Mouse (Mus musculus) embryonic facial prominence, embryonic 11.5 days (tissue): ENCODE data around the gene Arid2. TPM values are rescaled to one million over a fixed set of nuclear protein-coding genes. Genes with fewer than 3 reads are reported as not detected.

ENCODE experiments used
- ATAC-seq: fragments of 200-750 bp; cut with Nextera tagmentation; replicated peaks from 2 replicates; pipeline ENCODE4 v1.8.0; 2017; ENCODE audit warnings: low read depth; ENCODE audit not compliant: insufficient number of reproducible peaks, low FRiP score, low TSS enrichment
- DNase-seq: peaks from one replicate; pipeline ENCODE4 v3.0.0-alpha.2; 2015; ENCODE audit warnings: low spot score
- H3K27ac ChIP-seq: fragments of 300-500 bp; sonication (generic); replicated peaks from 2 replicates; pipeline ENCODE4 v1.5.1; 2014; ENCODE audit warnings: mild to moderate bottlenecking, low read depth, low read length, control low read depth
- H3K27me3 ChIP-seq: fragments of 300-500 bp; sonication (generic); 2 replicates; pipeline ENCODE4 v1.6.1; 2014; ENCODE audit warnings: mild to moderate bottlenecking, low read length, moderate library complexity, mixed read lengths; ENCODE audit not compliant: control insufficient read depth, insufficient read depth
- H3K36me3 ChIP-seq: fragments of 300-500 bp; sonication (generic); replicated peaks from 2 replicates; pipeline ENCODE4 v1.6.1; 2014; ENCODE audit warnings: low read depth, mild to moderate bottlenecking, low read length, moderate library complexity, mixed read lengths; ENCODE audit not compliant: control insufficient read depth, insufficient read depth
- H3K4me1 ChIP-seq: fragments of 300-500 bp; sonication (generic); 2 replicates; pipeline ENCODE4 v1.6.1; 2014; ENCODE audit warnings: low read length, mixed read lengths; ENCODE audit not compliant: control insufficient read depth, insufficient read depth
- H3K4me2 ChIP-seq: fragments of 300-500 bp; sonication (generic); 2 replicates; pipeline ENCODE4 v1.6.1; 2014; ENCODE audit warnings: low read depth, mild to moderate bottlenecking, control low read depth, low read length, moderate library complexity
- H3K4me3 ChIP-seq: fragments of 300-500 bp; sonication (generic); 2 replicates; pipeline ENCODE4 v1.5.1; 2014; ENCODE audit warnings: low read depth, low read length, control low read depth
- H3K9ac ChIP-seq: fragments of 300-500 bp; sonication (generic); replicated peaks from 2 replicates; pipeline ENCODE4 v1.6.1; 2014; ENCODE audit warnings: mild to moderate bottlenecking, control low read depth, low read length
- H3K9me3 ChIP-seq: fragments of 300-500 bp; sonication (generic); replicated peaks from 2 replicates; pipeline ENCODE4 v1.6.1; 2016; ENCODE audit warnings: mild to moderate bottlenecking, low read length, inconsistent platforms, mixed read lengths; ENCODE audit not compliant: control insufficient read depth
- WGBS: fragments of 180-500 bp; shearing (Covaris S2); extraction: QIAGEN DNeasy Blood & Tissue Kit; methylation state at CpG from one replicate; pipeline ENCODE4 v1.1.7; 2014; 5-methylcytosine and 5-hydroxymethylcytosine counted together
- polyA plus RNA-seq: library from polyadenylated mRNA; unstranded; fragments of >200 nt; fragmentation: Nextera tagmentation; extraction: Ambion mirVana; gene quantifications from 2 replicates; pipeline ENCODE4 v1.2.1, GENCODE M21; 2014

The Arid2 gene
- polyA plus RNA-seq, 1 experiment from 2014 or later: 39.3 TPM

- no peaks in the 10 kb centered on the region for H3K4me1 ChIP-seq
- ATAC-seq (no peak), DNase-seq (no peak)
- H3K36me3 ChIP-seq: no peaks in the 10 kb centered on the region; the same call in 1 of the 2 replicates
- no peak overlapping the region for H3K4me3 ChIP-seq
- no peaks in the 10 kb centered on the region for H3K9me3 ChIP-seq
- H3K27me3 ChIP-seq: no peaks in the 10 kb centered on the region
- no peak overlapping the region for H3K27ac ChIP-seq
- no peak overlapping the region for H3K4me2 ChIP-seq
- H3K9ac ChIP-seq: no peak overlapping the region
- 92% methylated on average over 11 of the region's 11 CpGs for WGBS
Measured at GRCm38 (mm10) chr15:96382223-96382622, 94.9 kb downstream of the Arid2 start.

DNA sequence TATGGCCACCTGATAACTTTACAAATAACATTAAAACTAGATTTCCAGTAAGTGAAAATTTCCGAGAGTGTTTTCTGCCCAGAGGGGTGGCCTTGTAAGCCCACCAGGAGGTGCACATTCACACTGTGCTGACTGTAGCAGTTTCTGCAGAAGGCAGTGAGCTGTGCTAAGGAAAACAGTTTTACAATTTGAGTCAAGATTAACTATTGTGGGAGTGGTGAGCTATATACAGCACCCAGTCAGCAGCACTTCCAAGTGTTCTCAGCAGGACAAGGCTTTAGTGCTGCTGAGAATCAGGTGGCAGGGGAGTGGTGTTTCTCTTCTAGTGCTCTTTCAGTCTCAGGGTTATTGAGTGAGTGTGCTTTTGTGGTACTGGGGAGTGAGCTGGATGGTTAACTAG lies 101.2 kb downstream of the Arid2 start:
- WGBS: 77% methylated on average over 1 of the region's 1 CpGs
- no peak overlapping the region for H3K9ac ChIP-seq
- H3K36me3 ChIP-seq: peaks cover 6% of the 10 kb centered on the region

GRCm38 (mm10) chr15:96392878-96393277 lies 105.6 kb downstream of the Arid2 start:
- peaks cover 6% of the 10 kb centered on the region for H3K36me3 ChIP-seq
- H3K4me3 ChIP-seq: no peak overlapping the region
- no peaks in the 10 kb centered on the region for H3K27me3 ChIP-seq
- H3K27ac ChIP-seq: no peak overlapping the region
- 96% methylated on average over 3 of the region's 3 CpGs for WGBS
- H3K9me3 ChIP-seq: no peaks in the 10 kb centered on the region
- no peak overlapping the region for H3K9ac ChIP-seq
- DNase-seq (no peak), ATAC-seq (no peak)
- no peak overlapping the region for H3K4me2 ChIP-seq
- no peaks in the 10 kb centered on the region for H3K4me1 ChIP-seq

More for the DNA sequence above, 101.2 kb downstream of the Arid2 start:
- DNase-seq (no peak), ATAC-seq (no peak)
- H3K27me3 ChIP-seq: no peaks in the 10 kb centered on the region
- H3K4me1 ChIP-seq: no peaks in the 10 kb centered on the region
- H3K27ac ChIP-seq: no peak overlapping the region
- H3K4me3 ChIP-seq: no peak overlapping the region
- H3K9me3 ChIP-seq: no peaks in the 10 kb centered on the region
- no peak overlapping the region for H3K4me2 ChIP-seq

- peaks cover 6% of the 10 kb centered on the region for H3K36me3 ChIP-seq
- H3K9ac ChIP-seq: no peak overlapping the region
- no peak overlapping the region for H3K4me2 ChIP-seq
- WGBS: 98% methylated on average over 6 of the region's 6 CpGs
- no peak overlapping the region for H3K27ac ChIP-seq
- no peaks in the 10 kb centered on the region for H3K27me3 ChIP-seq
- ATAC-seq (no peak), DNase-seq (no peak)
- H3K4me1 ChIP-seq: no peaks in the 10 kb centered on the region
- H3K9me3 ChIP-seq: no peaks in the 10 kb centered on the region
- H3K4me3 ChIP-seq: no peak overlapping the region
Measured at GRCm38 (mm10) chr15:96395071-96395470, 107.8 kb downstream of the Arid2 start.

- peaks cover 4% of the 10 kb centered on the region; the same call in 1 of the 2 replicates for H3K36me3 ChIP-seq
- 82% methylated on average over 8 of the region's 8 CpGs for WGBS
- H3K9me3 ChIP-seq: no peaks in the 10 kb centered on the region
- no peaks in the 10 kb centered on the region for H3K27me3 ChIP-seq
- no peak overlapping the region for H3K9ac ChIP-seq
- H3K4me1 ChIP-seq: no peaks in the 10 kb centered on the region
- ATAC-seq: no peak
- no peak overlapping the region for H3K27ac ChIP-seq
- H3K4me2 ChIP-seq: no peak overlapping the region
- DNase-seq: no peak
- no peak overlapping the region for H3K4me3 ChIP-seq
Measured at GRCm38 (mm10) chr15:96396641-96397344, 109.5 kb downstream of the Arid2 start.

- H3K9me3 ChIP-seq: no peaks in the 10 kb centered on the region
- H3K4me3 ChIP-seq: no peak overlapping the region
- no peak overlapping the region for H3K9ac ChIP-seq
- no peak for DNase-seq
- H3K36me3 ChIP-seq: no peaks in the 10 kb centered on the region; the same call in 1 of the 2 replicates
- H3K27ac ChIP-seq: no peak overlapping the region
- H3K27me3 ChIP-seq: no peaks in the 10 kb centered on the region
- WGBS: 91% methylated on average over 10 of the region's 10 CpGs
- no peak for ATAC-seq
- H3K4me1 ChIP-seq: no peaks in the 10 kb centered on the region
- H3K4me2 ChIP-seq: no peak overlapping the region
Measured at GRCm38 (mm10) chr15:96398333-96398732, 111.0 kb downstream of the Arid2 start.

DNA sequence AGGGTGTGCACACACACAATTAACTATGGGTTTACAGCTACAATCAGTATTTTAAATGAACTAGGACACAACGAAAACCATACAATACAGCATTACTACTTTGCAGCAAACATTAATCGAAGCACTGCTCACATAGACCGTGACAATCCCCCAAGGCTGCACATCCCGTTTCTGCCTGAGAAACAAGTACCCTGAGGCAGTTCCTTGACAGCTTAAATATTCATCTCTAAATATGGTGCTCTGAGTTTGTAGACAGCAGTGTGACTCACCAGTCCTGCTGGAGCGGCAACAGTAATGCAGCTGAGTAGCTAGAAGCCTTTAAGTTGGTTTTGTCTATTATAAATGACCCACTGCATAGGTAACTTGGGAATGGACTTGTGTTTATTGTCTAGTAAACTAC lies 118.2 kb downstream of the Arid2 start:
- no peak overlapping the region for H3K27ac ChIP-seq
- H3K36me3 ChIP-seq: no peaks in the 10 kb centered on the region; the same call in 1 of the 2 replicates

DNA sequence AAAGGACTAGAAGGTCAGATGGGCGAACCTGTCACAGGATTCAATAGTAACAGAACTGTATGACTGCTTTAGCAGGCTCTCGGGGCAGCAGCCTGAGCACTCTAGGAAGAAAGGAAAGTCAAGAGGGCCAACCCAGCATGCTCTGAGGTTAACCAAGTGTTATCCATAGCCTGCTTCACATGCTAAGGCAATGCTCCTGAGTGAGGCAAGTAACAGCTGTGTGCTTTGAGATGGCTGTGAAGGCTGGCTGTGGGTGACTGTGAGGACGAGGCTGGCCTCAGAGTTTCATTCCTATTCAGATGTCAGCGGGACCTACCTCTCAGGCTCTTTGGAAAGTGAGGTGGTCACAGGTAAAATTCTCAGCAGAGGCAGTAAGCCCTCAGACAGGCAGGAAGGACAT lies 118.9 kb downstream of the Arid2 start:
- H3K4me1 ChIP-seq: no peaks in the 10 kb centered on the region
- no peak overlapping the region for H3K4me3 ChIP-seq
- no peaks in the 10 kb centered on the region; the same call in 1 of the 2 replicates for H3K36me3 ChIP-seq
- H3K9ac ChIP-seq: no peak overlapping the region
- no peaks in the 10 kb centered on the region for H3K9me3 ChIP-seq
- no peak for ATAC-seq
- 83% methylated on average over 4 of the region's 4 CpGs for WGBS
- H3K27ac ChIP-seq: no peak overlapping the region
- no peaks in the 10 kb centered on the region for H3K27me3 ChIP-seq
- no peak overlapping the region for H3K4me2 ChIP-seq
- no peak for DNase-seq

More for the DNA sequence above, 118.2 kb downstream of the Arid2 start:
- no peak for ATAC-seq
- Histone ChIP-seq H3K27me3 (no peaks in the 10 kb centered on the region), H3K4me1 (no peaks in the 10 kb centered on the region), H3K4me3 (no peak overlapping the region), H3K9ac (no peak overlapping the region), H3K4me2 (no peak overlapping the region), H3K9me3 (no peaks in the 10 kb centered on the region)
- WGBS: 80% methylated on average over 5 of the region's 5 CpGs
- no peak for DNase-seq
